Mouse (Mus musculus): ENCODE measurements around the gene Znhit1. TPM values are rescaled to one million over a fixed set of nuclear protein-coding genes. Genes with fewer than 3 reads are reported as not detected.

The Znhit1 gene
- polyA plus RNA-seq, 1 experiment, result 96.2 TPM

- Histone ChIP-seq H3K4me1 (ENCODE audit: control insufficient read depth, insufficient read depth, low read length) (no peaks in the 10 kb centered on the region; the same call in 1 of the 2 replicates), H3K27ac (ENCODE audit: insufficient read depth, low read length) (no peak overlapping the region), H3K4me3 (ENCODE audit: insufficient read depth, low read length) (no peak overlapping the region)
- TF ChIP-seq CTCF (IDR thresholded peaks at IDR 0.05; ENCODE audit: extremely low read depth, insufficient read depth, low read length) (no peak), POLR2A (IDR thresholded peaks at IDR 0.05; ENCODE audit: extremely low read depth, insufficient read depth, low read length) (no peak)
These were observed 53.9 kb downstream of the Znhit1 start for GRCm38 (mm10) chr5:136933930-136934329.

DNA sequence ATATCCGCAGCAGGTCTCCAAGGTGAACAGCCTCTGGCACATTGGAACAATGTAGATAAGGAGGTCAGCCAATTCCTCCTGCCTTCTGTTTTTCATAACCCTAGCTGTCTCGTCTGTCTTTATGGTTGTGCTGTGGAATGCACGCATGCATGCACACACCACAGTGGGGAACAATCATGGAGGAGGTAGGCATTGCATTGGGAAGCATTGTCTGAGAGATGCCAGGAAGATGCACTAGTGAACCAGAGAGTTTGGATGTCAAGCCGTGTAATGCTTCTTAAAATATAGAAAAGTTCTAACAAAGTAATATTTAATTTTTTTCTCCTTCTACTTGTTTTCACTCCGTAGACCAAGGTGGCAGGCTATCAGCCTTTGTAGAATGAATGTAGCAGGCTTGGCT lies 54.9 kb downstream of the Znhit1 start:
- no peak for TF ChIP-seq POLR2A (IDR thresholded peaks at IDR 0.05; ENCODE audit: extremely low read depth, insufficient read depth, low read length)
- no peak for TF ChIP-seq CTCF (IDR thresholded peaks at IDR 0.05; ENCODE audit: extremely low read depth, insufficient read depth, low read length)
- Histone ChIP-seq H3K4me1 (ENCODE audit: control insufficient read depth, insufficient read depth, low read length) (no peaks in the 10 kb centered on the region; the same call in 1 of the 2 replicates), H3K27ac (ENCODE audit: insufficient read depth, low read length) (no peak overlapping the region), H3K4me3 (ENCODE audit: insufficient read depth, low read length) (no peak overlapping the region)

Other genes starting within 250 kb of the Znhit1 start
- 22.7 and 29.9 TPM in 2 replicates for gene Col26a1, start 104.8 kb downstream of the Znhit1 start, polyA plus RNA-seq (2012; rRNA removed)
- 79.9 and 82.6 TPM in 2 replicates for gene Ift22, start 79.9 kb downstream of the Znhit1 start, polyA plus RNA-seq (2012; rRNA removed)
- gene Fis1, start 34.7 kb downstream of the Znhit1 start, polyA plus RNA-seq (2012; rRNA removed), result 416 and 433 TPM in 2 replicates
- gene Cldn15, start 21.4 kb downstream of the Znhit1 start, polyA plus RNA-seq (2012; rRNA removed), result 0.21 and 0.33 TPM in 2 replicates
- 34.5 and 36.6 TPM in 2 replicates for gene Plod3, start 1.0 kb downstream of the Znhit1 start, polyA plus RNA-seq (2012; rRNA removed)
- 158 and 168 TPM in 2 replicates for gene Vgf, start 38.4 kb upstream of the Znhit1 start, polyA plus RNA-seq (2012; rRNA removed)
- gene Ap1s1, start 58.1 kb upstream of the Znhit1 start, polyA plus RNA-seq (2012; rRNA removed), result 311 and 334 TPM in 2 replicates
- 0.49 and 0.54 TPM in 2 replicates for gene Serpine1, start 84.2 kb upstream of the Znhit1 start, polyA plus RNA-seq (2012; rRNA removed)
- 1.8 and 1.9 TPM in 2 replicates for gene Trim56, start 128.2 kb upstream of the Znhit1 start, polyA plus RNA-seq (2012; rRNA removed)
- not detected in 2 replicates for gene Muc3, start 161.3 kb upstream of the Znhit1 start, polyA plus RNA-seq (2012; rRNA removed)
- gene Muc3a, start 224.4 kb upstream of the Znhit1 start, polyA plus RNA-seq (2012; rRNA removed), result 26.9 and 28.3 TPM in 2 replicates